Mouse (Mus musculus) forebrain, embryonic 14.5 days (tissue): ENCODE measurements around the gene Rhoj. TPM values are rescaled to one million over a fixed set of nuclear protein-coding genes. Genes with fewer than 3 reads are reported as not detected.

Experiments
- ATAC-seq: fragments of 200-750 bp; cut with Nextera tagmentation; 2 replicates; pipeline ENCODE4 v1.8.0; 2017; ENCODE audit warnings: mild to moderate bottlenecking, moderate library complexity
- DNase-seq: peaks from one replicate; pipeline ENCODE4 v3.0.0-alpha.2; 2015; ENCODE audit warnings: low spot score
- H3K27ac ChIP-seq: fragments of 300-500 bp; sonication (generic); 2 replicates; pipeline ENCODE4 v1.5.1; 2014; ENCODE audit warnings: low read depth, mild to moderate bottlenecking, control low read depth, low read length, moderate library complexity
- H3K27me3 ChIP-seq: fragments of 300-500 bp; sonication (generic); replicated peaks from 2 replicates; pipeline ENCODE4 v1.6.1; 2014; ENCODE audit warnings: low read length, control low read depth, mixed read lengths; ENCODE audit not compliant: control insufficient read depth, insufficient read depth
- H3K36me3 ChIP-seq: fragments of 300-500 bp; sonication (generic); 2 replicates; pipeline ENCODE4 v1.6.1; 2014; ENCODE audit warnings: low read length, control low read depth; ENCODE audit not compliant: control insufficient read depth, insufficient read depth
- H3K4me1 ChIP-seq: fragments of 300-500 bp; sonication (generic); 2 replicates; pipeline ENCODE4 v1.6.1; 2014; ENCODE audit warnings: antibody characterized with exemption, low read length, control low read depth; ENCODE audit not compliant: control insufficient read depth, insufficient read depth
- H3K4me2 ChIP-seq: fragments of 300-500 bp; sonication (generic); 2 replicates; pipeline ENCODE4 v1.6.1; 2014; ENCODE audit warnings: mild to moderate bottlenecking, control low read depth, low read length
- H3K4me3 ChIP-seq: fragments of 300-500 bp; sonication (generic); 2 replicates; pipeline ENCODE4 v1.5.1; 2014; ENCODE audit warnings: low read depth, low read length, control low read depth
- H3K9ac ChIP-seq: fragments of 300-500 bp; sonication (generic); 2 replicates; pipeline ENCODE4 v1.6.1; 2014; ENCODE audit warnings: mild to moderate bottlenecking, low read length, control low read depth, moderate library complexity
- H3K9me3 ChIP-seq: fragments of 300-500 bp; sonication (generic); replicated peaks from 2 replicates; pipeline ENCODE4 v1.6.1; 2016; ENCODE audit warnings: low read length, control low read depth, mixed read lengths; ENCODE audit not compliant: control insufficient read depth
- WGBS: fragments of 180-500 bp; shearing (Covaris S2); extraction: QIAGEN DNeasy Blood & Tissue Kit; methylation state at CpG from one replicate; pipeline ENCODE4 v1.1.7; 2014; 5-methylcytosine and 5-hydroxymethylcytosine counted together
- polyA plus RNA-seq: library from polyadenylated mRNA; unstranded; fragments of >200 nt; fragmentation: Nextera tagmentation; extraction: Ambion mirVana; gene quantifications from 2 replicates; pipeline ENCODE4 v1.2.1, GENCODE M21; 2014

Gene Rhoj
- polyA plus RNA-seq, 1 experiment from 2014 or later = 22.5 TPM

- no peaks in the 10 kb centered on the region for H3K4me1 ChIP-seq
- DNase-seq (no peak), ATAC-seq (no peak)
- H3K27ac ChIP-seq = no peak overlapping the region
- no peaks in the 10 kb centered on the region for H3K9me3 ChIP-seq
- H3K27me3 ChIP-seq = no peaks in the 10 kb centered on the region
- H3K9ac ChIP-seq = no peak overlapping the region
- WGBS = 81% methylated on average over 4 of the region's 4 CpGs
- no peak overlapping the region for H3K4me2 ChIP-seq
- H3K4me3 ChIP-seq = no peak overlapping the region
- H3K36me3 ChIP-seq = no peaks in the 10 kb centered on the region
These were observed 49.7 kb downstream of the Rhoj start for GRCm38 (mm10) chr12:75357781-75358180.

GRCm38 (mm10) chr12:75358714-75359113, 50.6 kb downstream of the Rhoj start:
- H3K4me3 ChIP-seq = no peak overlapping the region
- 88% methylated on average over 4 of the region's 4 CpGs for WGBS
- no peak overlapping the region for H3K27ac ChIP-seq
- no peak for ATAC-seq
- H3K4me2 ChIP-seq = no peak overlapping the region
- H3K27me3 ChIP-seq = no peaks in the 10 kb centered on the region
- no peak overlapping the region for H3K9ac ChIP-seq
- no peaks in the 10 kb centered on the region for H3K36me3 ChIP-seq
- H3K4me1 ChIP-seq = no peaks in the 10 kb centered on the region
- no peaks in the 10 kb centered on the region for H3K9me3 ChIP-seq
- no peak for DNase-seq

GRCm38 (mm10) chr12:75359500-75359899, 51.4 kb downstream of the Rhoj start:
- Histone ChIP-seq H3K4me1 (no peaks in the 10 kb centered on the region), H3K9me3 (no peaks in the 10 kb centered on the region), H3K9ac (no peak overlapping the region), H3K27ac (no peak overlapping the region), H3K4me2 (no peak overlapping the region), H3K4me3 (no peak overlapping the region), H3K36me3 (no peaks in the 10 kb centered on the region), H3K27me3 (no peaks in the 10 kb centered on the region)
- DNase-seq = no peak
- ATAC-seq = no peak
- 60% methylated on average over 2 of the region's 2 CpGs for WGBS

- Histone ChIP-seq H3K9ac (no peak overlapping the region), H3K36me3 (no peaks in the 10 kb centered on the region), H3K4me2 (no peak overlapping the region), H3K27me3 (no peaks in the 10 kb centered on the region), H3K27ac (no peak overlapping the region), H3K4me1 (no peaks in the 10 kb centered on the region), H3K4me3 (no peak overlapping the region), H3K9me3 (no peaks in the 10 kb centered on the region)
- DNase-seq (no peak), ATAC-seq (no peak)
- 77% methylated on average over 5 of the region's 5 CpGs for WGBS
These were observed 51.9 kb downstream of the Rhoj start for GRCm38 (mm10) chr12:75359921-75360482.

GRCm38 (mm10) chr12:75362456-75362855, 54.3 kb downstream of the Rhoj start:
- H3K9me3 ChIP-seq = no peaks in the 10 kb centered on the region
- 91% methylated on average over 16 of the region's 16 CpGs for WGBS
- no peak overlapping the region for H3K4me2 ChIP-seq
- H3K27ac ChIP-seq = no peak overlapping the region
- H3K4me3 ChIP-seq = no peak overlapping the region
- ATAC-seq = no peak
- no peak for DNase-seq
- H3K9ac ChIP-seq = no peak overlapping the region
- H3K36me3 ChIP-seq = no peaks in the 10 kb centered on the region
- no peaks in the 10 kb centered on the region for H3K27me3 ChIP-seq
- H3K4me1 ChIP-seq = no peaks in the 10 kb centered on the region

- H3K9ac ChIP-seq = no peak overlapping the region
- no peak overlapping the region for H3K4me3 ChIP-seq
- no peak for ATAC-seq
- H3K27ac ChIP-seq = no peak overlapping the region
- no peak overlapping the region for H3K4me2 ChIP-seq
- H3K9me3 ChIP-seq = no peaks in the 10 kb centered on the region
- 94% methylated on average over 4 of the region's 4 CpGs for WGBS
- H3K36me3 ChIP-seq = no peaks in the 10 kb centered on the region
- H3K4me1 ChIP-seq = no peaks in the 10 kb centered on the region
- H3K27me3 ChIP-seq = no peaks in the 10 kb centered on the region
- no peak for DNase-seq
These were observed 56.3 kb downstream of the Rhoj start for GRCm38 (mm10) chr12:75364416-75364815.

GRCm38 (mm10) chr12:75365621-75366124, 57.6 kb downstream of the Rhoj start:
- H3K27me3 ChIP-seq = no peaks in the 10 kb centered on the region
- H3K4me2 ChIP-seq = no peak overlapping the region
- no peak overlapping the region for H3K9ac ChIP-seq
- no peak for ATAC-seq
- H3K27ac ChIP-seq = no peak overlapping the region
- H3K9me3 ChIP-seq = no peaks in the 10 kb centered on the region
- no peak for DNase-seq
- H3K4me3 ChIP-seq = no peak overlapping the region
- no peaks in the 10 kb centered on the region for H3K4me1 ChIP-seq
- WGBS = 84% methylated on average over 14 of the region's 14 CpGs
- no peaks in the 10 kb centered on the region for H3K36me3 ChIP-seq

- no peak overlapping the region for H3K27ac ChIP-seq
- H3K36me3 ChIP-seq = no peaks in the 10 kb centered on the region
- H3K4me1 ChIP-seq = no peaks in the 10 kb centered on the region
- ATAC-seq (no peak), DNase-seq (no peak)
- H3K4me3 ChIP-seq = no peak overlapping the region
- no peaks in the 10 kb centered on the region for H3K9me3 ChIP-seq
- 92% methylated on average over 6 of the region's 6 CpGs for WGBS
- no peaks in the 10 kb centered on the region for H3K27me3 ChIP-seq
- no peak overlapping the region for H3K9ac ChIP-seq
- no peak overlapping the region for H3K4me2 ChIP-seq
These were observed 59.2 kb downstream of the Rhoj start for GRCm38 (mm10) chr12:75367371-75367770.

- no peak for DNase-seq
These were observed 60.4 kb downstream of the Rhoj start for GRCm38 (mm10) chr12:75368527-75368926.

More at GRCm38 (mm10) chr12:75368527-75368926, 60.4 kb downstream of the Rhoj start:
- ATAC-seq = no peak
- Histone ChIP-seq H3K4me1 (no peaks in the 10 kb centered on the region), H3K36me3 (no peaks in the 10 kb centered on the region), H3K27me3 (no peaks in the 10 kb centered on the region), H3K4me2 (no peak overlapping the region), H3K9me3 (no peaks in the 10 kb centered on the region), H3K4me3 (no peak overlapping the region), H3K27ac (no peak overlapping the region), H3K9ac (no peak overlapping the region)
- 75% methylated on average over 5 of the region's 5 CpGs for WGBS
